Mouse (Mus musculus) liver, embryonic 14.5 days (tissue): ENCODE measurements around the gene Unc13a.

Experiments used
- CTCF ChIP-seq: IDR thresholded peaks from 2 replicates; pipeline ENCODE4 v1.5.1; 2016; ENCODE audit warnings: antibody characterized with exemption, low read depth, control low read depth
- EP300 ChIP-seq: IDR thresholded peaks from 2 replicates; pipeline ENCODE4 v1.6.1; 2016; ENCODE audit warnings: antibody characterized with exemption, low read depth

DNA sequence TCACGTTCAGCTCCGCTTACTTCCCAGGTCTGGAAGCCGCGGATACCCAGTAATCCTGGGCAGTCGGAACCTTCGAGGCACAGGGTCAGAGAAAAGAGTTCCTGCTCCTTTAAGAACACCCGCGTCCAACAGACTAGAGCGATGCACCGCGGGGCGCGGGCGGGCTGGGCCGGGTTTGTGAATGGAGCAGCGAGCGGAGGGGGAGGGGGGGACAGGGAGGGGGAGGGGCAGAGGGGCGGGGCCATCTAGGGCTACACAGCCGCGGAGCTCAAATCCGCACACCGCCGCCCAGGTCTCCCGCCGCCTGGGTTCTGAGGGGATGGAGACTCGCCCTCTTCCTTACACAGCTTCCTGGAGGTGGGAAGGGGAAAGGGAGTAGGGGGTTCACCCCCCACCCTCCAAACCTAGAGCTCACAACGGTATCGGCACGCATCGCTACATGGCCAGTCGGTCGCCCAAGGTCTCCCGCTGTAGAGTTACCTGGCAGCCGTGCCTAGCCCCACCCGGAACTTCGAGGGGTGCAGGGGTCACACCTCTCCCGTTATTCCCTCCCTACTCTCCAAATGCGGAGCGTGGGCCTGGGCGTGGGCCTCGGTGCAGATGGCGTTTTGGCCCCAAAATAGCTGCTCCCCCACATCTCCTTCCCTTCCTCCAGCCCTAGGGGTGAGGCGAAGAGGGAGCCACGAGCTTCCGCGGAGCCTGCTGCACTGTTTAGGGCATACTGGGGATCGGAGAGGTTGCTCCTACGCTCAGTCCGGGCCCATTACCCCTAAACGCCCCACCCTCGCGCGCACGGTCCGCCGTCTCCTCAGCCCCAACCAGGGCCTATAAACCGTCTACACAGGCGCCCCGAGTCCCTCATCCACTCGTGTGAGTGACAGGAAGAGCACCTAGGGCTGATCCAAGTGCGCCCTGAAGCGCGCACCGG is 672 bp downstream of the Unc13a start:
- no peak for TF ChIP-seq CTCF
- no peak for TF ChIP-seq EP300
